Mouse (Mus musculus) liver, embryonic 12.5 days (tissue): ENCODE results near the gene Ust. TPM values are rescaled to one million over a fixed set of nuclear protein-coding genes. Genes with fewer than 3 reads are reported as not detected.

Source experiments
- ATAC-seq: fragments of 200-750 bp; cut with Nextera tagmentation; 2 replicates; pipeline ENCODE4 v1.8.0; 2017; ENCODE audit warnings: moderate number of reproducible peaks, mild to moderate bottlenecking, moderate library complexity
- H3K27ac ChIP-seq: fragments of 300-500 bp; sonication (generic); 2 replicates; pipeline ENCODE4 v1.5.1; 2016; ENCODE audit warnings: mild to moderate bottlenecking
- H3K27me3 ChIP-seq: fragments of 300-500 bp; sonication (generic); replicated peaks from 2 replicates; pipeline ENCODE4 v1.6.1; 2016; ENCODE audit warnings: mild to moderate bottlenecking, moderate library complexity
- H3K36me3 ChIP-seq: fragments of 300-500 bp; sonication (generic); 2 replicates; pipeline ENCODE4 v1.6.1; 2016; ENCODE audit warnings: mild to moderate bottlenecking, moderate library complexity
- H3K4me1 ChIP-seq: fragments of 300-500 bp; sonication (generic); 2 replicates; pipeline ENCODE4 v1.6.1; 2016
- H3K4me2 ChIP-seq: fragments of 300-500 bp; sonication (generic); 2 replicates; pipeline ENCODE4 v1.6.1; 2016; ENCODE audit warnings: mild to moderate bottlenecking, moderate library complexity
- H3K4me3 ChIP-seq: fragments of 300-500 bp; sonication (generic); 2 replicates; pipeline ENCODE4 v1.5.1; 2016; ENCODE audit warnings: mild to moderate bottlenecking, moderate library complexity
- H3K9ac ChIP-seq: fragments of 300-500 bp; sonication (generic); 2 replicates; pipeline ENCODE4 v1.6.1; 2016; ENCODE audit warnings: mild to moderate bottlenecking, moderate library complexity
- H3K9me3 ChIP-seq: fragments of 300-500 bp; sonication (generic); replicated peaks from 2 replicates; pipeline ENCODE4 v1.6.1; 2016; ENCODE audit warnings: mild to moderate bottlenecking, moderate library complexity
- WGBS: fragments of 180-500 bp; shearing (Covaris S2); methylation state at CpG from one replicate; pipeline ENCODE4 v1.1.7; 2016; ENCODE audit not compliant: insufficient replicate concordance; 5-methylcytosine and 5-hydroxymethylcytosine counted together
- polyA plus RNA-seq: library from polyadenylated mRNA; unstranded; fragments of >200 nt; fragmentation: Nextera tagmentation; extraction: Ambion mirVana; gene quantifications from 2 replicates; pipeline ENCODE4 v1.2.1, GENCODE M21; 2016

Ust gene
- polyA plus RNA-seq, 1 experiment from 2014 or later, result 1.5 TPM

- Histone ChIP-seq H3K27me3 (no peaks in the 10 kb centered on the region), H3K36me3 (no peaks in the 10 kb centered on the region), H3K27ac (no peak overlapping the region), H3K4me2 (no peak overlapping the region), H3K9me3 (no peaks in the 10 kb centered on the region), H3K9ac (no peak overlapping the region), H3K4me3 (no peak overlapping the region), H3K4me1 (no peaks in the 10 kb centered on the region)
- ATAC-seq, result no peak
- WGBS, result 60% methylated on average over 4 of the region's 4 CpGs
Observed at GRCm38 (mm10) chr10:8405141-8405540, 113.5 kb downstream of the Ust start.

- no peaks in the 10 kb centered on the region for H3K36me3 ChIP-seq
- H3K4me2 ChIP-seq, result no peak overlapping the region
- no peaks in the 10 kb centered on the region for H3K27me3 ChIP-seq
- WGBS, result 75% methylated on average over 2 of the region's 2 CpGs
- H3K9me3 ChIP-seq, result no peaks in the 10 kb centered on the region
- H3K4me3 ChIP-seq, result no peak overlapping the region
- H3K9ac ChIP-seq, result no peak overlapping the region
- H3K27ac ChIP-seq, result no peak overlapping the region
- no peaks in the 10 kb centered on the region for H3K4me1 ChIP-seq
- no peak for ATAC-seq
Observed at GRCm38 (mm10) chr10:8392226-8392625, 126.4 kb downstream of the Ust start.

GRCm38 (mm10) chr10:8391264-8391748 lies 127.3 kb downstream of the Ust start:
- H3K36me3 ChIP-seq, result no peaks in the 10 kb centered on the region
- 81% methylated on average over 4 of the region's 4 CpGs for WGBS

GRCm38 (mm10) chr10:8388239-8388638 lies 130.4 kb downstream of the Ust start:
- ATAC-seq, result no peak
- H3K27me3 ChIP-seq, result no peaks in the 10 kb centered on the region
- no peak overlapping the region for H3K4me3 ChIP-seq
- H3K27ac ChIP-seq, result no peak overlapping the region
- no peaks in the 10 kb centered on the region for H3K4me1 ChIP-seq
- no peaks in the 10 kb centered on the region for H3K36me3 ChIP-seq
- no peak overlapping the region for H3K9ac ChIP-seq
- H3K9me3 ChIP-seq, result no peaks in the 10 kb centered on the region
- 61% methylated on average over 7 of the region's 7 CpGs for WGBS
- no peak overlapping the region for H3K4me2 ChIP-seq

More at GRCm38 (mm10) chr10:8391264-8391748, 127.3 kb downstream of the Ust start:
- H3K9me3 ChIP-seq, result no peaks in the 10 kb centered on the region
- H3K27ac ChIP-seq, result no peak overlapping the region
- no peak overlapping the region for H3K4me2 ChIP-seq
- H3K4me1 ChIP-seq, result no peaks in the 10 kb centered on the region
- no peak for ATAC-seq
- no peak overlapping the region for H3K9ac ChIP-seq
- no peak overlapping the region for H3K4me3 ChIP-seq
- H3K27me3 ChIP-seq, result no peaks in the 10 kb centered on the region

GRCm38 (mm10) chr10:8369894-8370500 lies 148.6 kb downstream of the Ust start:
- ATAC-seq, result no peak
- no peak overlapping the region for H3K4me3 ChIP-seq
- no peaks in the 10 kb centered on the region for H3K4me1 ChIP-seq
- no peak overlapping the region for H3K27ac ChIP-seq
- no peaks in the 10 kb centered on the region for H3K9me3 ChIP-seq
- H3K9ac ChIP-seq, result no peak overlapping the region
- WGBS, result 56% methylated on average over 10 of the region's 10 CpGs
- H3K4me2 ChIP-seq, result no peak overlapping the region
- no peaks in the 10 kb centered on the region for H3K36me3 ChIP-seq
- H3K27me3 ChIP-seq, result no peaks in the 10 kb centered on the region

- WGBS, result 33% methylated on average over 1 of the region's 1 CpGs
- Histone ChIP-seq H3K27me3 (no peaks in the 10 kb centered on the region), H3K36me3 (no peaks in the 10 kb centered on the region), H3K4me2 (no peak overlapping the region), H3K9ac (no peak overlapping the region), H3K9me3 (no peaks in the 10 kb centered on the region), H3K4me3 (no peak overlapping the region), H3K4me1 (no peaks in the 10 kb centered on the region), H3K27ac (no peak overlapping the region)
- no peak for ATAC-seq
Observed at GRCm38 (mm10) chr10:8365816-8366215, 152.8 kb downstream of the Ust start.

- H3K27me3 ChIP-seq, result no peaks in the 10 kb centered on the region
- 57% methylated on average over 3 of the region's 3 CpGs for WGBS
- no peak overlapping the region for H3K27ac ChIP-seq
- H3K9me3 ChIP-seq, result no peaks in the 10 kb centered on the region
- ATAC-seq, result no peak
- H3K4me2 ChIP-seq, result no peak overlapping the region
- no peak overlapping the region for H3K9ac ChIP-seq
- H3K36me3 ChIP-seq, result no peaks in the 10 kb centered on the region
- H3K4me3 ChIP-seq, result no peak overlapping the region
- no peaks in the 10 kb centered on the region for H3K4me1 ChIP-seq
Observed at GRCm38 (mm10) chr10:8364182-8364581, 154.4 kb downstream of the Ust start.

- WGBS, result 57% methylated on average over 8 of the region's 8 CpGs
- H3K27ac ChIP-seq, result no peak overlapping the region
Observed at GRCm38 (mm10) chr10:8363281-8363680, 155.3 kb downstream of the Ust start.

GRCm38 (mm10) chr10:8358286-8359045 lies 160.2 kb downstream of the Ust start:
- Histone ChIP-seq H3K4me3 (no peak overlapping the region), H3K4me2 (no peak overlapping the region), H3K36me3 (no peaks in the 10 kb centered on the region), H3K27me3 (no peaks in the 10 kb centered on the region), H3K27ac (no peak overlapping the region), H3K9me3 (no peaks in the 10 kb centered on the region), H3K4me1 (no peaks in the 10 kb centered on the region), H3K9ac (no peak overlapping the region)
- ATAC-seq, result no peak
- WGBS, result 48% methylated on average over 14 of the region's 15 CpGs

More at GRCm38 (mm10) chr10:8363281-8363680, 155.3 kb downstream of the Ust start:
- Histone ChIP-seq H3K27me3 (no peaks in the 10 kb centered on the region), H3K4me2 (no peak overlapping the region), H3K36me3 (no peaks in the 10 kb centered on the region), H3K4me1 (no peaks in the 10 kb centered on the region), H3K9me3 (no peaks in the 10 kb centered on the region), H3K4me3 (no peak overlapping the region), H3K9ac (no peak overlapping the region)
- no peak for ATAC-seq

GRCm38 (mm10) chr10:8353534-8353933 lies 165.1 kb downstream of the Ust start:
- Histone ChIP-seq H3K27ac (no peak overlapping the region), H3K4me2 (no peak overlapping the region), H3K9ac (no peak overlapping the region), H3K4me1 (no peaks in the 10 kb centered on the region), H3K4me3 (no peak overlapping the region), H3K27me3 (no peaks in the 10 kb centered on the region), H3K9me3 (no peaks in the 10 kb centered on the region), H3K36me3 (no peaks in the 10 kb centered on the region)
- ATAC-seq, result no peak
- 46% methylated on average over 4 of the region's 4 CpGs for WGBS

GRCm38 (mm10) chr10:8350626-8351025 lies 168.0 kb downstream of the Ust start:
- no peaks in the 10 kb centered on the region for H3K27me3 ChIP-seq
- no peak overlapping the region for H3K27ac ChIP-seq
- H3K4me1 ChIP-seq, result no peaks in the 10 kb centered on the region
- no peaks in the 10 kb centered on the region for H3K9me3 ChIP-seq
- 72% methylated on average over 7 of the region's 7 CpGs for WGBS
- H3K36me3 ChIP-seq, result no peaks in the 10 kb centered on the region
- H3K4me3 ChIP-seq, result no peak overlapping the region
- no peak overlapping the region for H3K9ac ChIP-seq
- ATAC-seq, result no peak
- no peak overlapping the region for H3K4me2 ChIP-seq

- Histone ChIP-seq H3K9me3 (no peaks in the 10 kb centered on the region), H3K4me2 (no peak overlapping the region), H3K27ac (no peak overlapping the region), H3K36me3 (no peaks in the 10 kb centered on the region), H3K27me3 (no peaks in the 10 kb centered on the region), H3K9ac (no peak overlapping the region), H3K4me3 (no peak overlapping the region), H3K4me1 (no peaks in the 10 kb centered on the region)
- WGBS, result 56% methylated on average over 5 of the region's 5 CpGs
- ATAC-seq, result no peak
Observed at GRCm38 (mm10) chr10:8347497-8347896, 171.1 kb downstream of the Ust start.
